Mouse (Mus musculus): ENCODE measurements at regions not wholly inside any gene's neighbourhood (a gene's known extent, or its start where the extent isn't known, plus 50 kb on each side); places are given as distances from the start of the nearest gene placed in this dataset.
A peak's percentile ranks its signal among the peaks of the same experiment; 100 is the strongest.

GRCm38 (mm10) chr6:50924571-50924970 is 270.3 kb upstream of the Npvf start:
- DNase-seq: no peak

- DNase-seq: no peak
Observed at GRCm38 (mm10) chr6:50924998-50925397, 270.8 kb upstream of the Npvf start.

GRCm38 (mm10) chr6:50926313-50926712 is 272.1 kb upstream of the Npvf start:
- no peak for DNase-seq

- no peak for DNase-seq
Observed at GRCm38 (mm10) chr6:50929503-50929902, 275.3 kb upstream of the Npvf start.

GRCm38 (mm10) chr6:50933510-50933909 is 279.3 kb upstream of the Npvf start:
- no peak for DNase-seq

- no peak for DNase-seq
Observed at GRCm38 (mm10) chr6:50934245-50934644, 280.0 kb upstream of the Npvf start.

GRCm38 (mm10) chr6:50936306-50936705 is 282.1 kb upstream of the Npvf start:
- no peak for DNase-seq

- peak; percentile 86 for DNase-seq
Observed at GRCm38 (mm10) chr6:50937094-50937493, 282.9 kb upstream of the Npvf start.

GRCm38 (mm10) chr6:50938879-50939278 is 284.6 kb upstream of the Npvf start:
- DNase-seq: peak; percentile 54

GRCm38 (mm10) chr6:50939440-50939839 is 285.2 kb upstream of the Npvf start:
- DNase-seq: peak; percentile 29

- no peak for DNase-seq
Observed at GRCm38 (mm10) chr6:50940118-50940517, 285.9 kb upstream of the Npvf start.

GRCm38 (mm10) chr6:50940641-50941398 is 286.6 kb upstream of the Npvf start:
- DNase-seq: peak; percentile 42

- no peak for DNase-seq
Observed at GRCm38 (mm10) chr6:50942696-50943095, 288.5 kb upstream of the Npvf start.

- no peak for DNase-seq
Observed at GRCm38 (mm10) chr6:50948061-50948460, 293.8 kb upstream of the Npvf start.

GRCm38 (mm10) chr6:50949361-50949760 is 295.1 kb upstream of the Npvf start:
- DNase-seq: no peak

GRCm38 (mm10) chr6:50949883-50950583 is 295.8 kb upstream of the Npvf start:
- DNase-seq: no peak

GRCm38 (mm10) chr6:50957328-50957900 is 303.2 kb upstream of the Npvf start:
- DNase-seq: no peak

- no peak for DNase-seq
Observed at GRCm38 (mm10) chr6:50960341-50960740, 306.1 kb upstream of the Npvf start.

GRCm38 (mm10) chr6:50961592-50961991 is 307.4 kb upstream of the Npvf start:
- no peak for DNase-seq

GRCm38 (mm10) chr6:50968546-50968945 is 314.3 kb upstream of the Npvf start:
- no peak for DNase-seq

- no peak for DNase-seq
Observed at GRCm38 (mm10) chr6:50969341-50969740, 315.1 kb upstream of the Npvf start.

GRCm38 (mm10) chr6:50969997-50970396 is 315.8 kb upstream of the Npvf start:
- DNase-seq: no peak

GRCm38 (mm10) chr6:50970770-50971169 is 316.5 kb upstream of the Npvf start:
- DNase-seq: no peak

- DNase-seq: no peak
Observed at GRCm38 (mm10) chr6:50972268-50972667, 318.0 kb upstream of the Npvf start.
